Mouse (Mus musculus) lung, adult 2 months (tissue): ENCODE results near the gene Rilpl1.

Source experiments
- CTCF ChIP-seq: fragments of 200-500 bp; IDR thresholded peaks from 2 replicates; pipeline ENCODE4 v1.5.1; 2011; ENCODE audit warnings: mild to moderate bottlenecking, low read length, control low read depth; ENCODE audit not compliant: insufficient read depth
- POLR2A ChIP-seq: fragments of 200-500 bp; IDR thresholded peaks from 2 replicates; pipeline ENCODE4 v1.6.1; 2011; ENCODE audit warnings: low read depth, mild to moderate bottlenecking, control low read depth, low read length, borderline replicate concordance; ENCODE audit errors: extremely low read depth

GRCm38 (mm10) chr5:124446301-124446881 lies 84.8 kb downstream of the Rilpl1 start:
- TF ChIP-seq CTCF (no peak), POLR2A (peak; percentile 30; the same call in 1 of the 2 replicates)
